Mouse (Mus musculus): ENCODE data around the gene Dlx1.

GRCm38 (mm10) chr2:71566466-71566865 is 38.6 kb downstream of the Dlx1 start:
- no peak for TF ChIP-seq CTCF (IDR thresholded peaks at IDR 0.05; ENCODE audit: extremely low read depth, insufficient read depth, low read length)
- no peak for TF ChIP-seq POLR2A (IDR thresholded peaks at IDR 0.05; ENCODE audit: extremely low read depth, insufficient read depth, low read length)

Data from cortical plate, adult 2 months (tissue).